Mouse (Mus musculus): ENCODE measurements around the gene Chn2.

- TF ChIP-seq GATA1 (IDR thresholded peaks at IDR 0.05; ENCODE audit: borderline replicate concordance, low read length) (no peak), FLI1 (IDR thresholded peaks at IDR 0.05; ENCODE audit: low read length) (no peak)
Measured at GRCm38 (mm10) chr6:54329598-54329997, 290.2 kb downstream of the Chn2 start.
